Mouse (Mus musculus) stomach, postnatal 0 days (tissue): ENCODE data around the gene Dyrk3.

ENCODE experiments used
- CTCF ChIP-seq: IDR thresholded peaks from 2 replicates; pipeline ENCODE4 v1.5.1; 2016; ENCODE audit warnings: antibody characterized with exemption, low read depth, mild to moderate bottlenecking, moderate library complexity
- EP300 ChIP-seq: optimal IDR thresholded peaks from 2 replicates; pipeline ENCODE3; 2016; ENCODE audit warnings: antibody characterized with exemption

DNA sequence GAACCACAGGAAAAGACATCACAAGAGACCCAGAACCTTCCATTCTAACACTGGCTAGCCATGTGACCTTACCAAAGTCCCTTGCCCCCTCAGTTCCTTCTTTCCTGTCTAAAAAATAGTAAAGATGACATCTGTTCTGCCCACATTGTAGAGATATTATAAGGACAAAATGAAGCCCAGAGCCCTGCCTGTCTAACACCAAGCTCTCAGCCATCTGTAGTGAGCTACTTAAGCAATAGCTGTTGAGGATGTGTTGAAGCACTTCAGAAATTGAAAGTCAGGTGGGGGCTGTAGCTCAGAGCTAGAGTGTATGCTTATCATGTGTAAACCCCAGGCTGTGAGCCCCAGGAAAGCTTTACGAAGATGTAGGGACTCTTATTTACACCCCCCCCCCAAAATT, 37.3 kb downstream of the Dyrk3 start:
- TF ChIP-seq EP300 (no peak), CTCF (no peak)
